Mouse (Mus musculus) CH12.LX (cell line): ENCODE data around the gene Klrb1b. TPM values are rescaled to one million over a fixed set of nuclear protein-coding genes. Genes with fewer than 3 reads are reported as not detected.
A peak's percentile ranks its signal among the peaks of the same experiment; 100 is the strongest.

Source experiments
- DNase-seq: peaks from one replicate; pipeline ENCODE4 v3.0.0-alpha.2; 2013; ENCODE audit errors: extremely low read depth
- H3K27ac ChIP-seq: 2 replicates; pipeline ENCODE4 v1.5.1; 2012; ENCODE audit warnings: low read depth, mild to moderate bottlenecking, control low read depth, moderate library complexity; ENCODE audit not compliant: insufficient read depth
- H3K27me3 ChIP-seq: replicated peaks from 2 replicates; pipeline ENCODE3; 2012; ENCODE audit warnings: inconsistent platforms
- H3K36me3 ChIP-seq, 2 experiments: replicated peaks in 1 of 2; 2 replicates each; pipeline versions ENCODE3 to v1.6.1; 2012; ENCODE audit warnings: inconsistent platforms in 1 of 2, low read length in 1 of 2, mild to moderate bottlenecking in 1 of 2, mixed read lengths in 1 of 2, moderate library complexity in 1 of 2; ENCODE audit not compliant: control insufficient read depth in 1 of 2, insufficient read depth in 1 of 2
- H3K4me1 ChIP-seq, 2 experiments: 2 replicates each; pipeline ENCODE4 v1.6.1; 2012; ENCODE audit warnings: inconsistent platforms in 1 of 2, moderate library complexity in 1 of 2; ENCODE audit not compliant: insufficient read depth in 2 of 2, control insufficient read depth in 1 of 2
- H3K4me2 ChIP-seq: 2 replicates; pipeline ENCODE4 v1.6.1; 2012; ENCODE audit warnings: low read depth, mild to moderate bottlenecking, control low read depth; ENCODE audit not compliant: poor library complexity, insufficient read depth, severe bottlenecking
- H3K4me3 ChIP-seq, 3 experiments: fragments of 150-350 bp in 1 of 3; sonication (generic) in 1 of 3; replicated peaks in 1 of 3; 2 replicates each; pipeline versions ENCODE3 to v1.5.1; 2011 to 2012; ENCODE audit warnings: low read depth in 2 of 3, low read length in 2 of 3, mild to moderate bottlenecking in 2 of 3, moderate library complexity in 2 of 3, control low read depth in 1 of 3, improper control_type of control experiment in 1 of 3, inconsistent platforms in 1 of 3, mixed read lengths in 1 of 3; ENCODE audit not compliant: poor library complexity in 1 of 3
- H3K79me2 ChIP-seq: replicated peaks from 2 replicates; pipeline ENCODE4 v1.6.1; 2012; ENCODE audit warnings: mild to moderate bottlenecking, moderate library complexity; ENCODE audit not compliant: control insufficient read depth, poor library complexity, insufficient read depth, severe bottlenecking; ENCODE audit errors: extremely low read depth
- H3K9ac ChIP-seq: 2 replicates; pipeline ENCODE4 v1.6.1; 2012; ENCODE audit warnings: low read depth, mild to moderate bottlenecking, control low read depth, moderate library complexity; ENCODE audit not compliant: insufficient read depth
- H3K9me3 ChIP-seq: replicated peaks from 2 replicates; pipeline ENCODE3; 2012; ENCODE audit warnings: low read length, inconsistent platforms, mixed read lengths
- BHLHE40 ChIP-seq: IDR thresholded peaks from 2 replicates; pipeline ENCODE4 v1.6.1; 2011; ENCODE audit warnings: mild to moderate bottlenecking, low read depth, low read length, improper control_type of control experiment
- EP300 ChIP-seq: IDR thresholded peaks from 2 replicates; pipeline ENCODE4 v1.6.1; 2011; ENCODE audit warnings: low read length, improper control_type of control experiment
- GABPA ChIP-seq: IDR thresholded peaks from 2 replicates; pipeline ENCODE4 v1.6.1; 2012; ENCODE audit warnings: low read depth, low read length, improper control_type of control experiment, inconsistent platforms; ENCODE audit not compliant: insufficient replicate concordance
- IRF4 ChIP-seq: IDR thresholded peaks from 2 replicates; pipeline ENCODE4 v1.6.1; 2014; ENCODE audit warnings: low read depth, mild to moderate bottlenecking, inconsistent platforms, low read length, improper control_type of control experiment
- JUN ChIP-seq: IDR thresholded peaks from 2 replicates; pipeline ENCODE4 v1.6.1; 2011; ENCODE audit warnings: low read depth, mild to moderate bottlenecking, low read length, improper control_type of control experiment, moderate library complexity; ENCODE audit not compliant: insufficient read depth
- JUND ChIP-seq: conservative IDR thresholded peaks from 2 replicates; pipeline ENCODE4 v1.6.1; 2011; ENCODE audit warnings: low read depth, low read length, improper control_type of control experiment
- MAFK ChIP-seq: IDR thresholded peaks from 2 replicates; pipeline ENCODE4 v1.6.1; 2011; ENCODE audit warnings: low read length, improper control_type of control experiment; ENCODE audit not compliant: insufficient replicate concordance
- MEF2A ChIP-seq: IDR thresholded peaks from 2 replicates; pipeline ENCODE4 v1.6.1; 2014; ENCODE audit warnings: low read depth, mild to moderate bottlenecking, inconsistent platforms, low read length, improper control_type of control experiment, borderline replicate concordance
- NRF1 ChIP-seq: IDR thresholded peaks from 2 replicates; pipeline ENCODE4 v1.6.1; 2014; ENCODE audit warnings: low read depth, mild to moderate bottlenecking, inconsistent platforms, low read length, improper control_type of control experiment, moderate library complexity
- POLR2A ChIP-seq: IDR thresholded peaks from 2 replicates; pipeline ENCODE4 v1.6.1; 2011; ENCODE audit warnings: low read depth, mild to moderate bottlenecking, improper control_type of control experiment, low read length
- SMC3 ChIP-seq: IDR thresholded peaks from 2 replicates; pipeline ENCODE4 v1.6.1; 2011; ENCODE audit warnings: low read depth, low read length, improper control_type of control experiment
- TBP ChIP-seq: conservative IDR thresholded peaks from 2 replicates; pipeline ENCODE4 v1.6.1; 2011; ENCODE audit warnings: low read depth, low read length, improper control_type of control experiment
- UBTF ChIP-seq: IDR thresholded peaks from 2 replicates; pipeline ENCODE4 v1.6.1; 2012; ENCODE audit warnings: low read depth, mild to moderate bottlenecking, inconsistent platforms, low read length, improper control_type of control experiment, moderate library complexity
- USF1 ChIP-seq: IDR thresholded peaks from 2 replicates; pipeline ENCODE4 v1.6.1; 2014; ENCODE audit warnings: low read depth, mild to moderate bottlenecking, inconsistent platforms, low read length, improper control_type of control experiment
- ZKSCAN1 ChIP-seq: IDR thresholded peaks from 2 replicates; pipeline ENCODE4 v1.6.1; 2012; ENCODE audit warnings: low read depth, inconsistent platforms, low read length, improper control_type of control experiment, borderline replicate concordance
- ZNF384 ChIP-seq: IDR thresholded peaks from 2 replicates; pipeline ENCODE4 v1.6.1; 2012; ENCODE audit warnings: low read depth, low read length, improper control_type of control experiment, inconsistent platforms
- dilution Hi-C: fragments of 300-500 bp; cut with MboI; formaldehyde crosslinking; loops from 2 replicates; pipeline ENCODE4 v1.14.3; 2020; ENCODE audit warnings: low sequenced_read_pairs; ENCODE audit not compliant: extremely low pct_unique_long_range_greater_than_20kb, extremely low pct_ligation_motif_present
- in situ Hi-C: fragments of 300-500 bp; cut with MboI; formaldehyde crosslinking; loops from 3 replicates; pipeline ENCODE4 v1.14.3; 2019; ENCODE audit warnings: low sequenced_read_pairs, low pct_ligation_motif_present, low pct_unique_long_range_greater_than_20kb, mixed read lengths
- polyA plus RNA-seq: library from polyadenylated mRNA; unstranded; fragments of >175 nt; gene quantifications from 2 replicates; pipeline ENCODE4 v1.2.1, GENCODE M21; 2012; ENCODE audit warnings: low read depth; ENCODE audit not compliant: insufficient read length
- total RNA-seq, 2 experiments: library from RNA; depleted of rRNA; stranded (reverse); fragments of 300-350 nt in 1 of 2; fragments of >200 nt in 1 of 2; gene quantifications; 2 replicates each; pipeline ENCODE4 v1.2.3; 2012 to 2014

Gene Klrb1b
- total and polyA plus RNA-seq, 3 experiments = not detected

DNA sequence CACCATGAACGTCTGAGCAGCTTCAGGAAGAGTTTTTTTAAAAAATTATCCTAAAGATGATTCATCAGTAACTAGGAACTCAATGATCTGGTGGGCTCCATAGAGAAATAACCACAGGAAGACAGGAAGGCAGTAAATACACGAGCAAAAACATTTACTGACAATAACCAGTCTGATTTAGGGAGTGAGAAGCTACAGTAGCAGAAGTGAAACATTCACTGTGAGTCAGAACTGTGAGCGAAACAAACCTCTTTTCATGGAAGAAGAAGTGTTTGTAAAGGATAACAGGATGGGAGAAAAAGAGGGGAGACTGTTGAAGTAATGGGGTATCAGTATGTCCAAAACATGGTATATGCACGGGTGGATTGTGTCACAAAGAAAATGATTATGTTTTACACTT, 3.7 kb upstream of the Klrb1b start:
- no peak overlapping the region for H3K9ac ChIP-seq
- TF ChIP-seq BHLHE40 = 0 out of 2 replicates have a peak, but pooled peaks have one; percentile 17
- no peak for TF ChIP-seq MEF2A
- peak; percentile 80 for TF ChIP-seq EP300
- peak; percentile 31; the same call in 1 of the 2 replicates for TF ChIP-seq JUND
- TF ChIP-seq IRF4 = peak; percentile 73
- H3K9me3 ChIP-seq = no peaks in the 10 kb centered on the region
- in situ Hi-C loops (loop anchor here (25.0 kb wide), 1 partner anchor 532 kb away; no protein-coding TSS in a partner anchor), dilution Hi-C loops (no loop called here)
- no peak for DNase-seq
- no peaks in the 10 kb centered on the region for H3K27me3 ChIP-seq
- H3K4me3 ChIP-seq = no peak overlapping the region
- H3K4me2 ChIP-seq = no peak overlapping the region; the same call in 1 of the 2 replicates
- peaks cover 8 to 27% of the 10 kb centered on the region in 2 experiments for H3K4me1 ChIP-seq
- H3K79me2 ChIP-seq = no peaks in the 10 kb centered on the region
- no peak overlapping the region for H3K27ac ChIP-seq
- H3K36me3 ChIP-seq = no peaks in the 10 kb centered on the region

GRCm38 (mm10) chr6:128826781-128827180, 650 bp upstream of the Klrb1b start:
- in situ Hi-C loops = loop anchor here (25.0 kb wide), 1 partner anchor 536 kb away; no protein-coding TSS in a partner anchor
- Histone ChIP-seq H3K4me1 (peaks cover 8 to 16% of the 10 kb centered on the region in 2 experiments), H3K36me3 (no peaks in the 10 kb centered on the region)
- TF ChIP-seq SMC3 (no peak), GABPA (no peak), NRF1 (no peak), POLR2A (no peak), JUN (peak; percentile 24; the same call in 1 of the 2 replicates), JUND (peak; percentile 57; the same call in 1 of the 2 replicates), UBTF (no peak), IRF4 (peak; percentile 82), MAFK (0 out of 2 replicates have a peak, but pooled peaks have one; percentile 15), MEF2A (0 out of 2 replicates have a peak, but pooled peaks have one; percentile 22), EP300 (peak; percentile 79)
- TF ChIP-seq, all 38 proteins: peak for 6
- Histone ChIP-seq H3K9me3 (no peaks in the 10 kb centered on the region), H3K9ac (no peak overlapping the region), H3K4me3 (no peak overlapping the region), H3K27me3 (no peaks in the 10 kb centered on the region), H3K4me2 (0 out of 2 replicates have a peak overlapping the region, but pooled peaks have one; percentile 36), H3K79me2 (no peaks in the 10 kb centered on the region), H3K27ac (no peak overlapping the region)
- DNase-seq = peak; percentile 44
- dilution Hi-C loops = no loop called here

DNA sequence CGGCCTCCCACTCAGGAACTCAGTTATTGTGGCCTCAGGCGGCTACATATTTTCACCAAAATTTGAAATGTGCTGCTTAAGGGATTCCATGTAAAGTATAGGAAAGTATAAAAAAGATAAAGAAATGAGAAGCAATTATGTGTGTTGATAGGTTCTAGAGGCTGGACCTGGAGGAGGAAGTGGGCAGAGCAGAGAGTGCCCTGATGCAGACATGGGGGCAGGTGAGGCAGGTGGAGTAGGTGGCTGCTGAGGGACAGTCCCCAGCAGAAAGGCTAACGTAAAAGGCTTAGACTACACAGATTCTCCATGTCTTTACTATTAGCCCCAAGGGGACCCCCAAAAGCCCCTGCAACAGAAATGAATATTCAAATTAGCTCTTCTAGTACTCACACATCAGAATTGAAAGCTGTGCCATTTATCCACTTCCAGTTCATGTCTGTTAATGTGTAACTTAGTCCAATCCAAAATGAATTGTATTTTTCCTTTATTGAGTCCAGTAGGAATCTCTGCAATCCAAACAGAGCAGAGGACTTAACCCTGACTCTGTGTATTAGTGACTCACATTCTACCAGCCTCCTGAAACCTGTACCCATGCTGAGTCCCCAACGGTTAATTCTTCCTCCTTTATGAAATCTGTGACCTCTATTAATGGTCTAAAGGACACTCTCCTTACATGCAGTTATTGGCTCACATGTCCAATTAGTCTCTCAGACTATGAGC, 7.9 kb downstream of the Klrb1b start:
- Histone ChIP-seq H3K4me1 (peaks cover 0 to 17% of the 10 kb centered on the region in 2 experiments; a peak in 2 of 4 replicates), H3K36me3 (no peaks in the 10 kb centered on the region), H3K9ac (no peak overlapping the region), H3K27ac (no peak overlapping the region), H3K79me2 (no peaks in the 10 kb centered on the region), H3K4me3 (no peak overlapping the region), H3K4me2 (no peak overlapping the region; the same call in 1 of the 2 replicates), H3K27me3 (peaks cover 4% of the 10 kb centered on the region), H3K9me3 (no peaks in the 10 kb centered on the region)
- DNase-seq = no peak
- dilution Hi-C loops = no loop called here
- in situ Hi-C loops = no loop called here
- TF ChIP-seq ZNF384 = no peak
- no peak for TF ChIP-seq TBP
- no peak for TF ChIP-seq MAFK
- no peak for TF ChIP-seq ZKSCAN1
- TF ChIP-seq EP300 = no peak
- TF ChIP-seq USF1 = no peak
- TF ChIP-seq POLR2A = no peak
